ENCODE assay signal across 12 mouse cellular contexts in genomic region chr5:121938065-121938849, GRCm38 (mm10).
DNase-seq lines count a peak whose midpoint lies in the region; ATAC-seq lines count a peak whose summit lies in the region.
"Had no signal": no experiment of that assay in that cellular context is flagged by ENCODE, and none has a peak within 500 bp of the region (broad histone marks: within the 10 kb centered on the region; RNA-seq: fewer than 3 reads in every experiment).

No protein-coding gene starts in this region.

- H3K27me3 ChIP-seq in neural tube, embryonic 11.5 days (ENCODE audit: control insufficient read depth, insufficient read depth, low read length) = no peaks in the 10 kb centered on the region
- no peaks in the 10 kb centered on the region for H3K27me3 ChIP-seq in forebrain, embryonic 15.5 days
- H3K27me3 ChIP-seq in limb, embryonic 10.5 days (ENCODE audit: low read depth, poor library complexity, severe bottlenecking) = peaks cover 7% of the 10 kb centered on the region

- H3K9me3 ChIP-seq in neural tube, embryonic 11.5 days (ENCODE audit: control insufficient read depth, low read length) = no peaks in the 10 kb centered on the region
- H3K9me3 ChIP-seq in forebrain, embryonic 15.5 days = no peaks in the 10 kb centered on the region
- no peaks in the 10 kb centered on the region for H3K9me3 ChIP-seq in limb, embryonic 10.5 days (replicated peaks)
- H3K9me3 ChIP-seq: megakaryocyte, embryonic 14.5 days had no signal

- DNase-seq in neural tube, embryonic 11.5 days (ENCODE audit: low spot score) = no peak
- no peak for DNase-seq in neural tube, embryonic 10.5 days (ENCODE audit: extremely low spot score, low spot score)
- DNase-seq in limb, embryonic 10.5 days (ENCODE audit: low spot score) = no peak
- DNase-seq in ovary, postnatal 14 days (ENCODE audit: low spot score) = no peak
- no peak for DNase-seq in lung, postnatal 4 days
- DNase-seq in layer of hippocampus, postnatal 36 days = no peak
- DNase-seq: adrenal gland, postnatal 25 days; layer of hippocampus, adult 9-11 months; left cerebral cortex, postnatal 4 days; thymus, postnatal 36 days had no signal

- WGBS in neural tube, embryonic 11.5 days = 41% methylated on average over 18 of the region's 18 CpGs
- 16% methylated on average over 18 of the region's 18 CpGs for WGBS in forebrain, embryonic 15.5 days
- WGBS in limb, embryonic 10.5 days = 47% methylated on average over 18 of the region's 18 CpGs

- H3K4me2 ChIP-seq in neural tube, embryonic 11.5 days (ENCODE audit: low read depth) = no peak overlapping the region
- no peak overlapping the region for H3K4me2 ChIP-seq in forebrain, embryonic 15.5 days (replicated peaks)

- ATAC-seq in neural tube, embryonic 11.5 days (ENCODE audit: insufficient read depth, low FRiP score, low TSS enrichment) = no peak
- ATAC-seq in forebrain, embryonic 15.5 days (replicated peaks) = peak; percentile 62

- peaks cover 33% of the 10 kb centered on the region for H3K4me1 ChIP-seq in neural tube, embryonic 11.5 days (ENCODE audit: control insufficient read depth, insufficient read depth, low read length)
- peaks cover 45% of the 10 kb centered on the region for H3K4me1 ChIP-seq in forebrain, embryonic 15.5 days
- peaks cover 68% of the 10 kb centered on the region for H3K4me1 ChIP-seq in limb, embryonic 10.5 days
- H3K4me1 ChIP-seq: megakaryocyte, embryonic 14.5 days had no signal

- no peaks in the 10 kb centered on the region for H3K36me3 ChIP-seq in neural tube, embryonic 11.5 days (ENCODE audit: control insufficient read depth, insufficient read depth, low read length)
- no peaks in the 10 kb centered on the region for H3K36me3 ChIP-seq in forebrain, embryonic 15.5 days
- no peaks in the 10 kb centered on the region for H3K36me3 ChIP-seq in limb, embryonic 10.5 days

- no peak overlapping the region for H3K4me3 ChIP-seq in neural tube, embryonic 11.5 days (ENCODE audit: low read depth, low read length)
- no peak overlapping the region for H3K4me3 ChIP-seq in forebrain, embryonic 15.5 days
- no peak overlapping the region for H3K4me3 ChIP-seq in limb, embryonic 10.5 days
- H3K4me3 ChIP-seq: megakaryocyte, embryonic 14.5 days had no signal

- H3K9ac ChIP-seq in neural tube, embryonic 11.5 days (ENCODE audit: low read length) = no peak overlapping the region; the same call in 1 of the 2 replicates
- H3K9ac ChIP-seq in forebrain, embryonic 15.5 days (replicated peaks) = no peak overlapping the region

- peak overlapping the region; percentile 29; the same call in 1 of the 2 replicates for H3K27ac ChIP-seq in neural tube, embryonic 11.5 days (ENCODE audit: low read depth, low read length)
- H3K27ac ChIP-seq in forebrain, embryonic 15.5 days (replicated peaks) = peak overlapping the region; percentile 80
- peak overlapping the region; percentile 64 for H3K27ac ChIP-seq in limb, embryonic 10.5 days

Comparison
In these comparisons a context has a peak if more than half of its experiments do, and no peak if none do; other contexts are left out.
1. H3K27ac ChIP-seq: peak in every context shown above with its lines; median percentile 80 in forebrain, embryonic 15.5 days; 64 in limb, embryonic 10.5 days; 29 in neural tube, embryonic 11.5 days.